Mouse (Mus musculus) left cerebral cortex, postnatal 4 days (tissue): ENCODE measurements around the gene Vwa3a. TPM values are rescaled to one million over a fixed set of nuclear protein-coding genes. Genes with fewer than 3 reads are reported as not detected.
A peak's percentile ranks its signal among the peaks of the same experiment; 100 is the strongest.

ENCODE experiments used
- DNase-seq: peaks from one replicate; pipeline ENCODE4 v3.0.0-alpha.2; 2022
- intact Hi-C: fragments of 180-260 bp; cut with DNase I; formaldehyde crosslinking; loops from one replicate; pipeline ENCODE4 v1.15.1; 2025
- total RNA-seq, 2 experiments: library from RNA; stranded (reverse); gene quantifications; 2 replicates each; pipeline ENCODE4 v1.2.3; 2021

Vwa3a gene
- total RNA-seq, 2 experiments from 2014 or later: 5.4 to 8.2 TPM

DNA sequence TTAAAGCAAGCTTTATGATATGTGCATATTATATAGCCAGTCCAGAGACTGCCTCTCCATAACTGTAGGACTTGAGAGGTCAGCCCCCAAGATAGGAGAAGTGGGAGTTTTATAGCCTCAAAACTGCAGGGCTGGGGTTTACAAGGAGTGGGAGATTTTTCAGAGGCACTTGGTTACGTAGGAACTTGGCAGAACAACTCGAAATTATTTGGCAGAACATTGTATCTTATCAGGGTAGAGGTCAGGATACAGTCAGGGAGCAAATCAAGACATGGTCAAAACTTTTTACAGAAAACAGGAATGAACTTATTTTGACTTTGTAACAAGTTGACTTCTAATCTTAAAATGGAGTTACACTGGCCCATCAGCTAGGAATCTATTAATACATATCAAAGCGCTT, 6.9 kb downstream of the Vwa3a start:
- no peak for DNase-seq
- intact Hi-C loops: no loop called here

DNA sequence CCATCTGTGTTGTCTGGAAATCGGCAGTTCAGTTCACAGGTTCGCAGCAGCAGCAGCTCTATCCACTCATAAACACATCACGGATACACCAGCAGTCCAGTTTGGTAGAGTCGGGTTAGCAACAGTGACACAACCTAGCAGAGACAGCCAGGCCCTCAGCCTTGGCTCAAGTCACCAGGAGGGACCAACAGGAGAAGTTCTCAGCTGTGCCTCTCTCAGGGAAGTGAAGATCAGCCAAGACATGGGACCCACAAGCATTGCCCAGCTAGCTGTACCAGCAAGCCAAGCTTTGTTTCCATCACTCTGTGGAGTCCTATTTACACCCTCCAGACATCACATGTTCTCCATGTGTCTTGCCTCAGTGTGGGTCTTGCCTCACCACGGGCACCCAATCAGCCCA, 7.7 kb downstream of the Vwa3a start:
- intact Hi-C loops: no loop called here

DNA sequence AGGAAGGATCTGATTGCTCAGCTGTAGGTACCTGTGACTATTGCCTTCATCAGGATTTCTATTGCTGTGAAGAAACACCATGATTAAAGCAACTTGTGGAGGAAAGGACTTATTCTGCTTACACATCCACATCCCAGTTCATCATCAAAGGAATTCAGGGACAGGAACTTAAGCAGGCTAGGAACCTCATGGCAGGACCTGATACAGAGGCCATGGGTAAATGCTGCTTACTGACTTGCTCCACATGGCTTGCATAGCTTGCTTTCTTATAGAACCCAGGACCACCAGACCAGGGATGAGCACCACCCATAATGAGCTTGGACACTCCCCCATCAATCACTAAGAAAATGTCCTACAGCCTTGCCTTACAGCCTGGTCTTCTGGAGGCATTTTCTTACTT, 9.4 kb downstream of the Vwa3a start:
- intact Hi-C loops: no loop called here
- no peak for DNase-seq

More for the DNA sequence above, 7.7 kb downstream of the Vwa3a start:
- DNase-seq: no peak

DNA sequence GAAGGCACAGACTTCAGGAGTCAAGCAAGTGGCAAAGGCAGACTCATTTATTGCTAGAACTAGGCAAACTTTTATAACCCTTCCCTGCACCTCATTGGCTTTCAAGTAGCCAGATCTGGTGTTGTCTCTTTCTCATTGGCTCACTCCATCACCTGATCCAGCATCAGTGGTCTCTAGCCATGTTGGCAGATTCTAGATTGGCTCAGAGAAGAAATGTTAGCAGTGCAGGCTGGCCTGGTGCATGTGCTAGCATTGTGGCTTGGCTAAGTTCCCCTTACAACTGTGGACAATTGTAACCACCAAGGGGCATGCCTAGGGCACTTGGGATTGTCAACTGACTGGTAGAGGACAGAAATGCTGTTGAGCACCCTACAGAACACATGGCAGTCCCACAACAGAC, 12.2 kb downstream of the Vwa3a start:
- no peak for DNase-seq
- intact Hi-C loops: loop anchor here (2.0 kb wide), 1 partner anchor 75 kb away; the partner anchor contains the start of gene Mosmo

DNA sequence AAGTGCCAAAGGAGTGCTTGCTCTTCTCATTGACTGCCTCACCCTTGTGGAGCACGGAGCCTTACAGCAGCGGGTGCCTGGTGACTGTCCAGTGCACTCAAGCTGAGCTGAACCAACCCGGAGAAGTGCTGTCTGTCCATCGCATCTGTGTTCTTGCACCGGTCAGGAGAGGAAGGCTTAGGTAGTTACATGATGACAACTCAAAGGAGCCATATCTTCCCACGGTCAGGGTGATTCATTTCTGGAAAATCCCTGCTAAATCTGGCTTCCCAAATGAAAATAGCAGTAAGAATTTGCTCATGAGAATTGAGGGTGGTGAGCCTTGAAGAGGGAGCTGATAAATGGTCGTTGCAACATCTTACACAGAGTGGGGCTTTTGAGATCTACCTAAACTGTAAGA, 12.8 kb downstream of the Vwa3a start:
- intact Hi-C loops: loop anchor here (2.0 kb wide), 1 partner anchor 75 kb away; the partner anchor contains the start of gene Mosmo
- no peak for DNase-seq

DNA sequence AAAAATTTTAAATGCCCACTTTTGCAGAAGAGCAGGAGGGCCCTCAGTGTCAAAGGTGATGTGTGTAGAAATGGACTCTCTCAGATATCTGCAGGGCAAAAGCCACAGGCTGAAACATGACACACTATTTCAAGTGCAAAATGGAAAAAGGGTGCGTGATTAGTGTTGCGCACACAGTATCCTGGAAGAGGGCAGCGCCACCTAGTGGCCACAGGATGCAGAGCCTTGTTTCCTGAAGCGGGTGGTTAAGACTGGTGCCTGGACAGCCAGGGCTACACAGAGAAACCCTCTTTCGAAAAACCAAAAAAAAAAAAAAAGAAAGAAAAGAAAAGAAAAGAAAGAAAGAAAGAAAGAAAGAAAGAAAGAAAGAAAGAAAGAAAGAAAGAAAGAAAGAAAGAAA, 15.6 kb downstream of the Vwa3a start:
- peak; percentile 82 for DNase-seq
- intact Hi-C loops: loop anchor here (1.0 to 5.0 kb wide), 2 partner anchors 68 to 84 kb away; partner anchors contain the start of gene Pdzd9

DNA sequence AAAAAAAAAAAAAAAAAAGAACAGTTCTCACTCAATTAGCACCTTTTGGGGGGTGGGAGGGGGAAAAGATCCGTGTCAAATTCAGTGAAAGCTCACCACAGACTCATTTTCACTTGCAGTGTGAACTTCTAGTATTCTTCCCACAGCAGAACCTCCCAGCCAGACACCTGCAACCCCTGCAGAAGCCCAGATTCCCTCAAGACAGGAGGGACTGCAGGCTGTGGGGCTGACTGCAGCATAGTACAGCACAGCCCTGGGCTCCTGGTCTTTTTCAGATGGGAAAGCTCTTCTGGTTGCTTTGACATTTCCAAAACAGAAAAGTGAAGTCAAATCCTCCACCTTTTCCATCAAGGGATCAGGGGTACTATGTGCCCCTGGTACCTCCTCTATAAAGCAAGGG, 28.3 kb downstream of the Vwa3a start:
- intact Hi-C loops: no loop called here
- no peak for DNase-seq

DNA sequence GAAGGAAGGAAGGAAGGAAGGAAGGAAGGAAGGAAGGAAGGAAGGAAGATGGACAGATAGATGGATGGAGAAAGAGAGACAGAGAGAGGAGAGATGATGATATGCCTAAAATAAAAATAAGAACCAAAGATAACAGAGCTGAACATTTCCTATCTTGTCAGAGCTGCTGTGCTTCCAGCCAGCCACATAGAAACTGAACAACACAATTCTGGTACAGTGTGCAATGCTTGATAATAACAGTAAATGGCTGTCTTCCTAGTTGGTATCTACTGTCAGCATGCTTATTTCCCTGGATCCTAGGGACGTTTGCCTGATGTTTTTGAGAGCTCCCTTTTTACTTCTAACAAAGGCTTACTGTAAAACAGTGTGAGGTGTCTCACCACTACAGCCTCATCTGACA, 32.3 kb downstream of the Vwa3a start:
- no peak for DNase-seq
- intact Hi-C loops: no loop called here

DNA sequence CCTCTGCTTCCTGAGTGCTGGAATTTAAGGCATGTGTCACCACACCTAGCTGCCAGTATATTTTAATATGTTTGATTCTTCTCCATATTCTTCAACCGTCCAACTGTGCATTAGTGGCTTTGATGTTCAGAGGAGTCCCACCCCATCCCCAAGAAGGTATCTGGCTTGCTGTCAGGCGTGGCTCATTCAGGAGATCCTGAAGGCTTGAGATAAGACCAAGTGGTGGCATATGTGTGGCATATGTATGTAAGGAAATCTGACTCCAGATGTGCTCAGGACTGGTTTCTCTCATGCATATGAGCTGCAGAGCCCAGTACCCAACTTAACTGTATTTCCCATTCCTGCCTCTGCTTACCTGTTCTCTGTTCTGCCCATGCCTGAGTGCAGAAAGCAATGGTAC, 38.9 kb downstream of the Vwa3a start:
- intact Hi-C loops: no loop called here
- DNase-seq: no peak

DNA sequence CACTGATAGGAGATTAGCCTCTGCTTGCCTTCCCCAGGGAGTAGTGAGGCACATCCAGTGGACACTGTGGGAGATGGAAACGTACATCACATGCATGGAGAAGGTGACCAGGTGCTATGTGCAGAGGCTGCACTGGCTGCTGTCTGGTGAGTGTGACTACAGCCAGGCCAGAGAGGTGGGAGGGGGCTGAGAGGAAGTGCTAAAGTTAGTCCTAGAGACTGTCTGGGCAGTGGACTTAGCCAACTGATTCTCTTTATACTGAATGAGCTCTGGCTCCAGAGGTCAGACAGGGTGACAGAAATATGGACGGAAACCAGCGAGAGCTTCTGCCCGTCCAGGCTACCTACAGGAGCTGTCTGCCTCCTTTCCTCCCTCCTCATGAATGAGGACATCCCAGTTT, 56.4 kb downstream of the Vwa3a start:
- DNase-seq: no peak
- intact Hi-C loops: no loop called here

DNA sequence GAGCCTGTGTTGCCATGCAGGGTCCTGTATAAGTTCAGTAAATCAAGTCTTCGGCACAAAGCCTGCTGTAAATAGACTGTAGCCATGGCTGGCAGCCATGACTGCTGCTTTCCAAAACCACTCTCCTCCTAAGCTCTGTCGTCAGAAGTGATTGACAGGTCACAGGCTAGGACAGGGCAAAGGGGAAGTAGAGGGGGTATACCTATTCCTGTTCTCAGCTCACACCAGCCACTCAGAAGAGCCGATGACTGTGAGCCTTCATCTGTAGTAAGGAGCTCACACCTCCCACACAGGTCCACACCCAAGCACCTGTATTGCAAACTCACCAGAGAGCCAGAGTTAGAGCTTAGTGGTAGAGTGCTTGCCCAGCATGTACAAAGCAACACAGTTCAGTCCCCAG, 57.3 kb downstream of the Vwa3a start:
- intact Hi-C loops: no loop called here
- no peak for DNase-seq

DNA sequence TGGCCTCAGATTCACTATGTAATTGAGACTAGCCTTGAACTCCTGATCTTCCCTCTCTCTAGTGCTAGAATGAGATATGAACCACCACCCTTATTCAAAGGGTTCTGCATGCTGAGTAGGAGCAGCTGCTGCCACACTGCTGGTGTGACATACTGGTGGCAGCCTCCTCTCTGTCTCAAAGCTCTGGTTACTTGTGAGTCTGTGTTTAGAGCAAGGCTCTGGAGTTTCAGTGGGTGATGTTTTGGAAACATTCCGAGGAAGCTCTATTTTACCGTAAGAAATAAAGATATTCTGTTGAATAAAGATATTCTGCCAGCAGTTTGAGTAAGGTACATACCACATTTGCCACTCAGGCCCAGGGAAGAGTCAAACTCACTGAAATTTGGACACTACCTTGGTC, 64.2 kb downstream of the Vwa3a start:
- intact Hi-C loops: no loop called here
- DNase-seq: no peak

DNA sequence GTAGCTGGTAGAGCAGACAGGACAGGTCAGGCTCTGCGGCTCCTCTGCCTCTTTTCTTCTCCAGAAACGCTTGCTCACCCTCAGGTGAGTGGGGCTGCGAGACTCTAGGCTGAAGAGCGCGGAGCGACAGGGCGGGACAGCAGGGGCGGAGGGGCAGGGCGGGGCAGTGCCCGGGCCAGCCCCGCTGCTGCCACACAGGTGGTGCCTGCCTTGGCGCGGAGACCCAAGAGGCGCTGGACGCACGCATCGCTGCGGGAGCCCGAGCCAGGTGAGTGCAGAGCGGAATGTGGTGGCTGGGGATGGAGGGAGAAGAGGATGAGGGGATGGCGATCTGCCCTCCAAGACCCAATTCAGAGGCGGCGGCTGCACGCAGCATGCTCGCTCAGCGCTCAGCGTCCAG, 70.6 kb downstream of the Vwa3a start:
- no peak for DNase-seq
- intact Hi-C loops: no loop called here

DNA sequence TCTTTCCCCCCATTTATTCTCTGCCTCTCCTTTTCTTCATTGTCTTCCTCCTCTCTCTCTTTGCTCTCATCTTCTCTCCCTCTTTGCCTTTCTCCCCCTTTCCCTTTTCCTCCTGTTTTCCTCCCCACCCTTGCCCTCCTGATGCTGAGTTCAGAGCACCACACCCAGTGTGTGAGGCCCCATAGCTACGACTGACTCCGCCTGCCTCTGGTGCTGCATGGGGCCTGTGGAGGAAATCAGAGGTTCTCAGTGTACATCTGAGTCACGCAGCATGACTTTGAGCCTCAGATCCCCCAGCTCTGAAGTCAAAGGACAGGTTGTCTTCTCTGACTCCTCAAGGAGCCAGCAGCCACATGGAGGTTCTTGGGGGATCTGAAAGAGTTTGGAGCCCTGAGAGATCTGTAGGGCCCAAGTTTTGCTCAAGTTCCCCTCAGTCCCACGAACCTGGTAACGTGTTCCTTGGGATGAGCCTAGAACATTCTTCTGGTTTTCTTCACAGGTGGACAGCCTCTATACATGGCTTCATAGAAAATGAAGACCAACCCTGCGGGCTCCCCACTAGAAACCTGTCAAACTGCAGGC, 72.8 kb downstream of the Vwa3a start, which contains the start of gene Gm5737:
Gm5737 (plus strand) TSS at position 532 of the 582 bp plus-strand sequence.
- DNase-seq: no peak
- intact Hi-C loops: no loop called here

DNA sequence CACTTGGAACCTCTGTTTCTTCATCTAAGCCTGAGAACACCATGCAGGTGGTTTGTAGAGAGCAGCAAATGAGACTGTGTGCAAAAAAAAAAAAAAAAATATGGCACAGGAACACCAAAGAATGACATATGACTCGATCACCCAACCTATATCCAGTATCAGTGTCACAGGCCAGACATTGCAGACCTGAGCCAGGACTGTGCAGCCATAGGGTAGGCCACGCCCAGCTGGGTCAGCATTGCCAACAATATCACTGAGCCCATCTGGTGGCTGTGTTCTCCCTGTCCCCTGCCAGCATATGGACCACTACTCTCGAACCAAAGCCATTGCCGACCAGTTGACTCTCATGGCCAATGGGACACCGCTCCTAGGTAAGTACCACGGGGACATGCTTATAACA, 78.4 kb downstream of the Vwa3a start:
- intact Hi-C loops: no loop called here
- no peak for DNase-seq

DNA sequence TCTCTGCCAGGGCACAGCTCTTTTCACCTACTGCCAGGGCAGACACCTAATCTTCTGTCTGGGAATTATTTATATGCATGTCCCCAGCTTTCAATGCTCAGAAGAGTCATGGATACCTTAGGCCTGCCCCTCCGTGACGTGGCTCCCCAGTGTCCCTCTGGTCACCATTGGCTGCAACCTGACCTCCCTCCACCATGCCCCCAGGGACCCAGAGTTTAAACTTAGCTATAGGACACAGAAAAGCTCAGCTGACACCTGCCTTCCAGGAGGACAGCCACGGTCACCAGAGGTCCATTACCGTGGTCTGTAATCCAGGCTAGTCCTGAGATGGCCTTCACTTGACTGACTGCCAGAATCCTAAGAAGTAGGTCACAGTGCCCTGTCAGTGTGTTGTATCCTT, 80.3 kb downstream of the Vwa3a start:
- intact Hi-C loops: no loop called here

DNA sequence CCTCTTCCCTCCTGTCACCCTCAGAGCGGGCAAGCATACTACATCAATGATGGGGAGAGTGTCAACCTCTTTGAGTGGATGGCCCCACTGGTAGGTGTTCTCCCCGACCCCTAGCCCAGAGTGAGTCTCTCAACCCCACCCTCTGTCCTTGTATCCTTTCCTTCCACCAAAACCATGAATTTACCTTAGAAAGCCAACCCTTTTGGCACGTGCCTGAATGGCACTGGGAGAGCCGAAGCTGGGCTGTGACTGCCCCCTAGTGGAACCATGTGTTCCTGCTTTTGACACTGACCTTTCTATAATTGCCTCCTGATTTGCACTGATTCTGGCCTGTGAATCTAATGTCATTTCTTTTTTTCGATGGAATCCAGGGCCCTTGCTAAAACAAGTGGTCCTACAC, 84.1 kb downstream of the Vwa3a start:
- DNase-seq: peak; percentile 76
- intact Hi-C loops: loop anchor here (2.0 to 5.0 kb wide), 2 partner anchors 66 to 152 kb away; partner anchors contain the start of gene Pdzd9

More for the DNA sequence above, 80.3 kb downstream of the Vwa3a start:
- no peak for DNase-seq

DNA sequence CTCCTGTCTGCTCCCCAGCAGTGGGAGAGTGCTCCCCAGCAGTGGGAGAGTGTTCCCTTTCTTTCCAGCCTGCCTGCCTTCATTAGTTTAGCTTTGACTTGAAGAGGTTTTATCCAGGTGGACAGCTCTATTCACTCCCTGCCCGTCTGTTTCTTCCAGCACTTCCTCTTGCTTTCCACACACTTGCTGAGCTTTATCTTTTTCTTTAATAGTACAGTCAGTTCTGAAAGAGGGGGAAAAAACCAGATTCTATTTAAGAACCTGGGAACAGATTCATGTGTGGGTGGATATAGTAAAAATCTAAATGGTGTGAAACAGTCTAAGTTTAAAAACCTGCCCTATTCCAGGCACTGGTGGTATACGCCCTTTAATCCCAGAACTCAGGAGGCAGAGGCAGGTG, 86.0 kb downstream of the Vwa3a start:
- no peak for DNase-seq
- intact Hi-C loops: no loop called here

DNA sequence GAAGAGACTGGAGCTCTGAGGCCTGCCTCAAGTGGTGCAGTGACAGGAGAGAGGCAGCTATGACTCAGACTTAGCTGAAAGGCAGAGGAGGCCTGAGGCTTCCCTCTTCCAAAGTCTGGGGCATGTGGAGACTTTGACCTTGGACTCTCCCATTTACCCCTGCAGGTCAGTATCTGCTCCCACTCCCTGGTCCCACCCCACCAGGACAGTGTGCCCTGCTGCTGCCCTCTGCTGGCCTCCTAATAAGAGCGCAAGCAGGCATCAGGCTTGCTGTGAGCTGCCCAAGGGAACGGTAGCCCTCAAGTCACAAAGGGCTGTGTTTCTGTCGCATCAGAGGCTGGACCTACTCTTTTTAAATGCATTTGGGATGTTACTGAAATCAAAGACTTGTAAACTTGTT, 87.3 kb downstream of the Vwa3a start:
- intact Hi-C loops: no loop called here
- DNase-seq: peak; percentile 48

DNA sequence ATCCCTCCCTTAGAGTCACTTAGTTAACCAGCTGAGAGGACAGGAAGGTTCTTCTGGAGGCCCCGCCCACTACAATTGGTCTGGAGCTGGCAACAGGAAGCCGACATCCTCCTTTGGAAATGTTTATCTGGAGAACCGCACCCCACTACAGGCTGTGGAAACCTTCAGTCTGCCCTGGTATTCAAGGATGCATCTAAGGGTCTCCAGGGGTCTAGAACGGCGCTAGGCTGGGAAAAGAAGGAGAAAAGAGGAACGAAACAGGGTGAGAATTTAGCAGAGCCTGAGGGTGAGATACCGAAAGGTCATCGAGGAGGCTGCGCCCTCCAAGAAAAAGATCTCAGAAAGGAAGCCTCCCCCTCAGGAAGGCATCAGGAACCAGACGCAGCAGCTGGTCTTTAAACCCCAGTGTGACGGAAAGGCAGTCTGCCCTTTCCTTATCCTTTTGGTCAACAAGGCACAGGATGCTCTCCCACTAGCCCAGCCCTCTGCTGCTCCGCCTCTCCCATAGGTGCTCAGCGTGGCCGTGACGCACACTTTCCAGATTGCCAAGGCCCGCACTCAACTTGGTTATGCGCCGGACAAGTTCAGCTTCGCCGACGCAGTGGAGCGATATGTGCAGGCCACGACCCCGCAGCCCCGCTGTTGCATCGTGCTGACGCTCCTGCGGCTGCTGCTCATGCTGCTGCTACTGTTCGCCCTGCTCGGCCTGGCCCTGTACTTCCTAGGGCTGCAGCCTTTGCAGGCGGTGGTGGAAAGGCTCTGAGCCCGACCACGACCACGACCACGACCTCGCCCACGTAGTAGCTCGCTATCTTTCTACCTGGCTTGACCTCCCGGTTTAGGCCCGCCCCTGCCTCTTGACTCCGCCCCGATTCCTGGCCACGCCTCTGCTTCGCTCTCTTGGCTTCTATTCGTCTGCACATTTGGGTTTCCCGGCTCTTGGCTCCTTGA, 91.6 kb downstream of the Vwa3a start:
- peak; percentile 38 for DNase-seq
- intact Hi-C loops: no loop called here

DNA sequence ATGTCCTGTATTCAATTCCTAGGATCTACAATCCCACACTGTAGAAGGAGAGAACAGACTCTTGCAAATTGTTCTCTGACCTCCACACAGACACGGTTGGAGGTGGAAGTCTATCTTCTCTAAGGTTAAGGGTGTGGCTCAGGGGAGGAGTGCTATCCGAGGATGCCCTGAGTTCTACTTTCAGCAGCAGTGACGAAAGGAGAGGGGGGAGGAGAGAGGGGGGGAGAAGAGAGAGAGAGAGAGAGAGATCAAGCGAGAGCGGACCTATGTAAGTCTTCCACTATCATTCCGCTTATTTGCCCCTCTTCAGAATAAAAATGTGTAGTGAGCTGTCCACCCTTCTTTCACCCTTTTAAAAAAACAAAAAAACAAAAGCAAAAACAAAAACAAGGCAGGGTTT, 95.3 kb downstream of the Vwa3a start:
- intact Hi-C loops: loop anchor here (2.0 kb wide), 1 partner anchor 82 kb away; the partner anchor contains the start of gene Polr3e
- no peak for DNase-seq
